Mouse (Mus musculus) limb, embryonic 11.5 days (tissue): ENCODE measurements around the gene Cmip. TPM values are rescaled to one million over a fixed set of nuclear protein-coding genes. Genes with fewer than 3 reads are reported as not detected.

Source experiments
- ATAC-seq: fragments of 200-750 bp; cut with Nextera tagmentation; 2 replicates; pipeline ENCODE4 v1.8.0; 2017; ENCODE audit warnings: low read depth; ENCODE audit not compliant: insufficient number of reproducible peaks, low FRiP score, low TSS enrichment
- DNase-seq: peaks from one replicate; pipeline ENCODE4 v3.0.0-alpha.2; 2015; ENCODE audit warnings: low spot score
- H3K27ac ChIP-seq: fragments of 300-500 bp; sonication (generic); replicated peaks from 2 replicates; pipeline ENCODE4 v1.5.1; 2014; ENCODE audit warnings: low read depth, mild to moderate bottlenecking, low read length
- H3K27me3 ChIP-seq: fragments of 300-500 bp; sonication (generic); 2 replicates; pipeline ENCODE4 v1.6.1; 2014; ENCODE audit warnings: mild to moderate bottlenecking, low read length, mixed read lengths; ENCODE audit not compliant: control insufficient read depth, insufficient read depth
- H3K36me3 ChIP-seq: fragments of 300-500 bp; sonication (generic); 2 replicates; pipeline ENCODE4 v1.6.1; 2014; ENCODE audit warnings: mild to moderate bottlenecking, low read length, moderate library complexity, mixed read lengths; ENCODE audit not compliant: control insufficient read depth, insufficient read depth
- H3K4me1 ChIP-seq: fragments of 300-500 bp; sonication (generic); 2 replicates; pipeline ENCODE4 v1.6.1; 2014; ENCODE audit warnings: low read length, mixed read lengths; ENCODE audit not compliant: control insufficient read depth, insufficient read depth
- H3K4me2 ChIP-seq: fragments of 300-500 bp; sonication (generic); 2 replicates; pipeline ENCODE4 v1.6.1; 2014; ENCODE audit warnings: low read depth, mild to moderate bottlenecking, moderate library complexity; ENCODE audit not compliant: severe bottlenecking
- H3K4me3 ChIP-seq: fragments of 300-500 bp; sonication (generic); 2 replicates; pipeline ENCODE4 v1.5.1; 2014; ENCODE audit warnings: low read depth, low read length
- H3K9ac ChIP-seq: fragments of 300-500 bp; sonication (generic); 2 replicates; pipeline ENCODE4 v1.6.1; 2014; ENCODE audit warnings: mild to moderate bottlenecking, low read length
- H3K9me3 ChIP-seq: fragments of 300-500 bp; sonication (generic); 2 replicates; pipeline ENCODE4 v1.6.1; 2016; ENCODE audit warnings: low read length; ENCODE audit not compliant: control insufficient read depth
- WGBS: fragments of 180-500 bp; shearing (Covaris S2); extraction: QIAGEN DNeasy Blood & Tissue Kit; methylation state at CpG from one replicate; pipeline ENCODE4 v1.1.7; 2014; 5-methylcytosine and 5-hydroxymethylcytosine counted together
- polyA plus RNA-seq: library from polyadenylated mRNA; unstranded; fragments of >200 nt; fragmentation: Nextera tagmentation; extraction: Ambion mirVana; gene quantifications from 2 replicates; pipeline ENCODE4 v1.2.1, GENCODE M21; 2014

The Cmip gene
- polyA plus RNA-seq, 1 experiment from 2014 or later = 14.3 TPM

- peaks cover 37% of the 10 kb centered on the region for H3K4me1 ChIP-seq
- 32% methylated on average over 8 of the region's 8 CpGs for WGBS
- ATAC-seq (no peak), DNase-seq (no peak)
- H3K36me3 ChIP-seq = no peaks in the 10 kb centered on the region
- no peak overlapping the region for H3K9ac ChIP-seq
- H3K27ac ChIP-seq = no peak overlapping the region
- no peak overlapping the region for H3K4me3 ChIP-seq
- H3K27me3 ChIP-seq = no peaks in the 10 kb centered on the region
- no peak overlapping the region for H3K4me2 ChIP-seq
- no peaks in the 10 kb centered on the region for H3K9me3 ChIP-seq
Measured at GRCm38 (mm10) chr8:117292262-117292661, 35.4 kb downstream of the Cmip start.

- ATAC-seq = no peak
- Histone ChIP-seq H3K4me1 (peaks cover 46% of the 10 kb centered on the region), H3K9ac (no peak overlapping the region), H3K27me3 (no peaks in the 10 kb centered on the region), H3K4me2 (no peak overlapping the region), H3K9me3 (no peaks in the 10 kb centered on the region), H3K27ac (no peak overlapping the region), H3K36me3 (no peaks in the 10 kb centered on the region), H3K4me3 (no peak overlapping the region)
- WGBS = 73% methylated on average over 10 of the region's 10 CpGs
- DNase-seq = no peak
Measured at GRCm38 (mm10) chr8:117294812-117295211, 37.9 kb downstream of the Cmip start.

DNA sequence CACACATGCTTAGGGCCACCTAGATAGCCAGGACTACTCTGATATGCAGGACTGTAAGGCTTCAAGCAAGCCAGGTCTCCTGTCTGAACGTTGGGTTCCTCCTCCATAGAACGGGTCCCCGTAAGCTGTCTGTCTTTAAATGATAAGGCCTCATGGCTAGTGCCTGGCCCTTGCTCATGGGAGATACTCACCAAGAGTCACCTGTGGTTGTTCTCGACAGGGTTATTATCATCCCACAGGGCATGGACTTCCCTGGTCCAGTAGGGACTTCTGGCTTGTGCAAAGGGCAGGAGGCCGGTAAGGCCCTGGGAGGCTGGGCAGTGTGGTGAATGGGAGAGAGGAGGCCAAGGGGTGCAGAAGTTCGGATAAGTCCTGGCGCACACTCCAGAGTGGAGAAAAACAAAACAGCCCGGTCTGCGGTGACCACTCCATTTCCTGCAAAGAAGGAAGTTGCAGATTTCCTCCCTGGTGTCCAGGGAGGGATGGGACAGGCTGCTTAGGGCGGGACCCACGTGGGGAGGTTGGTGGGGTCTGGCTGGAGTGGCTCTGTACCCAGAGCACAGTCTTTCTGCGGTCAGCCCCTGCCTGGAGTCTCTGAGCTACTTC lies 41.2 kb downstream of the Cmip start:
- WGBS = 83% methylated on average over 12 of the region's 12 CpGs
- H3K27ac ChIP-seq = no peak overlapping the region
- H3K4me2 ChIP-seq = no peak overlapping the region
- H3K9me3 ChIP-seq = no peaks in the 10 kb centered on the region
- peaks cover 30% of the 10 kb centered on the region for H3K4me1 ChIP-seq
- ATAC-seq = no peak
- H3K36me3 ChIP-seq = no peaks in the 10 kb centered on the region
- DNase-seq = no peak
- no peak overlapping the region for H3K4me3 ChIP-seq
- H3K9ac ChIP-seq = no peak overlapping the region
- no peaks in the 10 kb centered on the region for H3K27me3 ChIP-seq

GRCm38 (mm10) chr8:117299204-117299603 lies 42.3 kb downstream of the Cmip start:
- ATAC-seq = no peak
- Histone ChIP-seq H3K36me3 (no peaks in the 10 kb centered on the region), H3K4me2 (no peak overlapping the region), H3K9ac (no peak overlapping the region), H3K4me1 (peaks cover 27% of the 10 kb centered on the region), H3K9me3 (no peaks in the 10 kb centered on the region), H3K27ac (no peak overlapping the region), H3K27me3 (no peaks in the 10 kb centered on the region), H3K4me3 (no peak overlapping the region)
- WGBS = 74% methylated on average over 10 of the region's 10 CpGs
- no peak for DNase-seq

DNA sequence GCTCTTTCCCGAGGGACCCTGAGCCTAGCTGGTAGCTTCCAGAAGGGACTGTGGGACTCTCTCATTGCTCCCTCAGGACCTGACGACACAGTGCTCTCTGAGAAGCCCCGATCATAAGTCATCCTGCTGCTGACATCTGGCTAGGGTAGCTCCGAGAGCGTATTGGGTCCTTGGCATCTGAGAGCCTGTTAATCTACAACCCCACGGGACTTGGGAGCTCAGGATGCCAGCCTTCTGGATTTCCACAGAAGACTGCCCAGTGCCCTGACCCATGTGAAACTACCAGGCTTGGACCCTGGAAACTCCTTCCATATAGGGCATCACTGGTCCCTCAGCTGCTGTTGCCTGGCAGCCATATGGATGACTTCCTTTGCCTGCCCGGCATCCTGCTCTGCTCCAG lies 43.3 kb downstream of the Cmip start:
- no peak overlapping the region for H3K4me2 ChIP-seq
- H3K4me1 ChIP-seq = peaks cover 24% of the 10 kb centered on the region
- H3K9ac ChIP-seq = no peak overlapping the region
- H3K27me3 ChIP-seq = no peaks in the 10 kb centered on the region
- no peak overlapping the region for H3K4me3 ChIP-seq
- H3K9me3 ChIP-seq = no peaks in the 10 kb centered on the region
- ATAC-seq = no peak
- WGBS = 54% methylated on average over 7 of the region's 7 CpGs
- H3K27ac ChIP-seq = no peak overlapping the region
- H3K36me3 ChIP-seq = no peaks in the 10 kb centered on the region
- no peak for DNase-seq

- no peak overlapping the region for H3K4me3 ChIP-seq
- peaks cover 24% of the 10 kb centered on the region for H3K4me1 ChIP-seq
- no peaks in the 10 kb centered on the region for H3K27me3 ChIP-seq
- no peaks in the 10 kb centered on the region for H3K36me3 ChIP-seq
- H3K4me2 ChIP-seq = no peak overlapping the region
- ATAC-seq (no peak), DNase-seq (no peak)
- H3K27ac ChIP-seq = no peak overlapping the region
- H3K9me3 ChIP-seq = no peaks in the 10 kb centered on the region
- no peak overlapping the region for H3K9ac ChIP-seq
- 72% methylated on average over 12 of the region's 12 CpGs for WGBS
Measured at GRCm38 (mm10) chr8:117301457-117302041, 44.7 kb downstream of the Cmip start.

DNA sequence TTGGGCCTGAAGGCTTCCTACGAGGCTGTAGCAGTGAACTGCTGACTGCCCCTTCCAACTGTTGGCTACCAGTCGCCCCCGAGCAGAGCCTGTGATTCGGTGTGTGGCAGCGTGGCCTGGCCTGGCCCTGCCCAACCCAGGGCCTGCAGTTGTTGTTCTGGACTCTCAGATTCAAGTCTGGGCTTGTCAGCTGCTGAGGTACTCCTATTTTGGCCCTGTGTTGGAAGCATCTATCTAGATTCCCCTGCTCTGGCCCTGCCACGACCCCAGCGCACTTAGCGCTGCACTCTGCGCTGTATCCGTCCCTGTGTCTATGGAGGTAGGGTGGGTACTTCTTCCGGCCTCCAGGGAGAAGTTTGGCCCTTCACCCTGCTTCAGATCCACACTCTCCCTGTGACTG lies 45.2 kb downstream of the Cmip start:
- 63% methylated on average over 11 of the region's 11 CpGs for WGBS
- no peak overlapping the region for H3K27ac ChIP-seq
- no peaks in the 10 kb centered on the region for H3K36me3 ChIP-seq
- no peak overlapping the region for H3K4me2 ChIP-seq
- no peaks in the 10 kb centered on the region for H3K9me3 ChIP-seq
- ATAC-seq (no peak), DNase-seq (no peak)
- no peaks in the 10 kb centered on the region for H3K27me3 ChIP-seq
- H3K4me1 ChIP-seq = peaks cover 24% of the 10 kb centered on the region
- H3K4me3 ChIP-seq = no peak overlapping the region
- no peak overlapping the region for H3K9ac ChIP-seq

DNA sequence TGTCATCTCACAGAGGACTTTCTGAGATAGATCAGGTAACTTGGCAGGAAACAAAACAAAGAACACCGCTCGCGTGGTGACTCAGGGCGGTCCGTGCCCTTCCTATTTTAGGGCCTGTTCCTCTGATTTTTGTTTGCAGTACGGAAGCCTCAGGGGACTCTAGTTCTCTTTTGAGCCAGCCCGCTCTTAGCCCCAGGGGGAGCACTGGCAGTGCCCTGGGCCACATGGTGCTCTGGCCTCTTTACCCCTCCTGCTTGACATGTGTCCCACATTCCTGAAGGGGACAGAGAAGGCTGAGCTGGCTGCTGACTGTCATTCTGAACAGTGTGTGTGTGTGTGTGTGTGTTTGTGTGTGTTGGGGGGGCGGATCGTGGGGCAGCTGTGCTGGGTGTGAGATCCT lies 46.8 kb downstream of the Cmip start:
- DNase-seq = no peak
- Histone ChIP-seq H3K4me1 (peaks cover 28% of the 10 kb centered on the region), H3K9me3 (no peaks in the 10 kb centered on the region), H3K27ac (no peak overlapping the region), H3K36me3 (no peaks in the 10 kb centered on the region), H3K9ac (no peak overlapping the region), H3K4me2 (no peak overlapping the region), H3K27me3 (no peaks in the 10 kb centered on the region), H3K4me3 (no peak overlapping the region)
- ATAC-seq = no peak; the same call in 1 of the 2 replicates
- WGBS = 50% methylated on average over 9 of the region's 9 CpGs

DNA sequence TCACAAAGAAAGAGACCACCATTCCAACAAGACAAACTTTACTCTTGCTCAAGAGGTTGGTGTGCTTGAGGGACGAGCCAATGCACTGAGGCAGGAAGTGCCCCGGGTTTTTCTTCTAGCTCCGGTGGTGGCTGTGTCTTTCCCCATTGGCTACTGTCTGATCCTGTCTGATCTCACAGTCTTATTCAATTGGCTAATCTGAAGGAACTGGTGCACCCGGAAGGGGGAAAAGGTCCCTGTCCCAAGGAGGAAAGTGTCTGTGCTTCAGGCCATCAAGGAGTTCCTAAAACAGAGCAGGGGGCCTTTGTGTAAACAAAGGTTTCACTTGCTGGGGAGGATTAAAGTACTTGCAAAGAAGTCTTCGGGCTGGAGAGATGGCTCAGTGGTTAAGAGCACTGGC lies 48.5 kb downstream of the Cmip start:
- DNase-seq (no peak), ATAC-seq (no peak)
- no peak overlapping the region for H3K9ac ChIP-seq
- no peaks in the 10 kb centered on the region for H3K9me3 ChIP-seq
- H3K4me1 ChIP-seq = peaks cover 13% of the 10 kb centered on the region
- WGBS = 59% methylated on average over 5 of the region's 5 CpGs
- no peak overlapping the region for H3K27ac ChIP-seq
- no peak overlapping the region for H3K4me2 ChIP-seq
- no peak overlapping the region for H3K4me3 ChIP-seq
- H3K27me3 ChIP-seq = no peaks in the 10 kb centered on the region
- no peaks in the 10 kb centered on the region for H3K36me3 ChIP-seq
